9 mouse cellular contexts compared by ENCODE assay signal in the genomic region with DNA sequence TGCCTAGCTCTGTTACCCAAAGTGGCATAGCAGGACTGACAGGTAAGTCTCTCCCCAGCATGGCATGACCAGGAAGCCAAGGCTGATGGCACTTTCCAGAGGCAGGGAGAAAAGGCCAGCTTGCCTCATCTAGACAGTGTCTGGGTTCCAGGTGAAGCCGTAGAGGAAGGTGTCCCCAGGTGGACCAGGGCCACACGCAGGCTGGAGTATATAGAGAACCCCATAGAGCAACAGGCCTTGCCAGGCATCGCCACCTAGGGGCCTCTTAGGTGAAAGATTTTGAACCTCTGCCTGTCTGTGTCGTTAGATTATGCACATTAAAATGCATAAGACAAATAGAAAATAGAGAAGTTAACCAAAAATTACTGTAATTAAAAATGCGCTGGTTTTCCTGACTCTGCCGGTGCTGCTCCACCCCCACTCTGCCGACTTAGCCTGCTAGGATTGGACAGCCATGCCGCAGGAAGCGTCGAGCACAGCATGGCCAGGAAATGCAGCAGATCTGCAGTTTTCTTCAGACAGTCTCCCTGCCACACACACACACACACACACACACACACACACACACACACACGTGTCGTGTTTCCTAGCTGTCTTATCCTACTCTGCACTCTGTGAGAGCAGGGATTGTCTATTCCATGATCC. TPM values are rescaled to one million over a fixed set of nuclear protein-coding genes. Genes with fewer than 3 reads are reported as not detected.
DNase-seq lines count a peak whose midpoint lies in the region; ATAC-seq and TF ChIP-seq lines count a peak whose summit lies in the region.
"Had no signal": no experiment of that assay in that cellular context is flagged by ENCODE, and none has a peak within 500 bp of the region (broad histone marks: within the 10 kb centered on the region; RNA-seq: fewer than 3 reads in every experiment).

No protein-coding gene starts in this region.

- intact Hi-C loops in heart, postnatal 25 days (cut with DNase I), result loop anchor here (5.0 to 10.0 kb wide), 3 partner anchors 88 to 249 kb away; no protein-coding TSS in a partner anchor

- no peaks in the 10 kb centered on the region for H3K9me3 ChIP-seq in heart, embryonic 10.5 days
- H3K9me3 ChIP-seq in neural tube, embryonic 13.5 days, result no peaks in the 10 kb centered on the region
- no peaks in the 10 kb centered on the region for H3K9me3 ChIP-seq in heart, embryonic 14.5 days (ENCODE audit: control insufficient read depth, low read length)
- H3K9me3 ChIP-seq: embryonic facial prominence, embryonic 12.5 days had no signal

- H3K36me3 ChIP-seq in heart, embryonic 10.5 days, result no peaks in the 10 kb centered on the region
- no peaks in the 10 kb centered on the region for H3K36me3 ChIP-seq in neural tube, embryonic 13.5 days
- no peaks in the 10 kb centered on the region for H3K36me3 ChIP-seq in heart, embryonic 14.5 days (ENCODE audit: control insufficient read depth, insufficient read depth, low read length)
- H3K36me3 ChIP-seq: embryonic facial prominence, embryonic 12.5 days had no signal

- no peaks in the 10 kb centered on the region for H3K27me3 ChIP-seq in heart, embryonic 10.5 days (ENCODE audit: insufficient read depth, poor library complexity, severe bottlenecking)
- H3K27me3 ChIP-seq in neural tube, embryonic 13.5 days, result no peaks in the 10 kb centered on the region
- no peaks in the 10 kb centered on the region for H3K27me3 ChIP-seq in heart, embryonic 14.5 days (ENCODE audit: control insufficient read depth, insufficient read depth, low read length)
- H3K27me3 ChIP-seq: embryonic facial prominence, embryonic 12.5 days had no signal

- peaks cover 75% of the 10 kb centered on the region for H3K4me1 ChIP-seq in heart, embryonic 10.5 days
- peaks cover 57% of the 10 kb centered on the region for H3K4me1 ChIP-seq in neural tube, embryonic 13.5 days (replicated peaks)
- peaks cover 31 to 59% of the 10 kb centered on the region in 2 experiments for H3K4me1 ChIP-seq in heart, embryonic 14.5 days (ENCODE audit: control insufficient read depth in 2 of 2, insufficient read depth in 2 of 2, low read length in 2 of 2)
- peaks cover 43% of the 10 kb centered on the region for H3K4me1 ChIP-seq in olfactory bulb, adult 2 months (ENCODE audit: control insufficient read depth, insufficient read depth, low read length)

- 44% methylated on average over 12 of the region's 12 CpGs for whole genome bisulfite sequencing in heart, embryonic 10.5 days
- 62% methylated on average over 12 of the region's 12 CpGs for WGBS in neural tube, embryonic 13.5 days
- 41% methylated on average over 12 of the region's 12 CpGs for WGBS in heart, embryonic 14.5 days
- 12% methylated on average over 12 of the region's 12 CpGs for WGBS in olfactory bulb, adult 2 months

- 0 out of 2 replicates have a peak, but pooled peaks have one; percentile 13 for TF ChIP-seq CTCF in olfactory bulb, adult 2 months (IDR thresholded peaks at IDR 0.05; ENCODE audit: insufficient read depth, low read depth, low read length)

- no peak overlapping the region for H3K4me3 ChIP-seq in heart, embryonic 10.5 days
- H3K4me3 ChIP-seq in neural tube, embryonic 13.5 days, result no peak overlapping the region
- H3K4me3 ChIP-seq in heart, embryonic 14.5 days (ENCODE audit: control insufficient read depth in 1 of 2, insufficient read depth in 1 of 2, low read depth in 1 of 2, low read length in 2 of 2), result no peak overlapping the region
- H3K4me3 ChIP-seq in olfactory bulb, adult 2 months (ENCODE audit: insufficient read depth, low read depth, low read length), result no peak overlapping the region
- H3K4me3 ChIP-seq: embryonic facial prominence, embryonic 12.5 days had no signal

- H3K9ac ChIP-seq in neural tube, embryonic 13.5 days, result no peak overlapping the region
- H3K9ac ChIP-seq in heart, embryonic 14.5 days (ENCODE audit: low read length), result no peak overlapping the region
- H3K9ac ChIP-seq: embryonic facial prominence, embryonic 12.5 days had no signal

- no peak overlapping the region for H3K4me2 ChIP-seq in neural tube, embryonic 13.5 days
- peak overlapping the region; percentile 5; the same call in 1 of the 2 replicates for H3K4me2 ChIP-seq in heart, embryonic 14.5 days (ENCODE audit: low read length)
- H3K4me2 ChIP-seq: embryonic facial prominence, embryonic 12.5 days had no signal

- H3K27ac ChIP-seq in heart, embryonic 10.5 days, result peak overlapping the region; percentile 42; the same call in 1 of the 2 replicates
- 0 out of 2 replicates have a peak overlapping the region, but pooled peaks have one; percentile 4 for H3K27ac ChIP-seq in neural tube, embryonic 13.5 days (replicated peaks)
- no peak overlapping the region for H3K27ac ChIP-seq in heart, embryonic 14.5 days (replicated peaks in 1 of 2; ENCODE audit: control insufficient read depth in 1 of 2, insufficient read depth in 1 of 2, low read depth in 2 of 2, low read length in 2 of 2)
- H3K27ac ChIP-seq in olfactory bulb, adult 2 months (ENCODE audit: insufficient read depth, low read depth, low read length), result no peak overlapping the region
- H3K27ac ChIP-seq: embryonic facial prominence, embryonic 12.5 days had no signal

- TF ChIP-seq POLR2A in olfactory bulb, adult 2 months (IDR thresholded peaks at IDR 0.05; ENCODE audit: insufficient read depth, low read depth, low read length), result no peak

- no peak for DNase-seq in heart, embryonic 10.5 days (ENCODE audit: low spot score)
- no peak for DNase-seq in heart, postnatal 25 days (ENCODE audit: low spot score)
- DNase-seq in neural tube, embryonic 10.5 days (ENCODE audit: extremely low spot score, low spot score), result no peak
- DNase-seq in urinary bladder, postnatal 25 days (ENCODE audit: low spot score), result no peak
- no peak for DNase-seq in ovary, adult 18-20 months (ENCODE audit: low spot score)

- no peak for ATAC-seq in neural tube, embryonic 13.5 days (ENCODE audit: low read depth)
- ATAC-seq in heart, embryonic 14.5 days (ENCODE audit: insufficient number of reproducible peaks, insufficient read depth, low FRiP score, low read depth), result no peak

RNA-seq across cellular contexts. Expression of a gene that starts 34.2 kb away (rescaled TPM):
- polyA plus RNA-seq in heart, embryonic 10.5 days (2016; fragmentation: Nextera tagmentation; extraction: Ambion mirVana), result 9.3 and 11.3 TPM in 2 replicates
- total RNA-seq in heart, postnatal 25 days (2021), result 10 to 100 TPM; 26.0 to 27.4 TPM
- 160 and 173 TPM in 2 replicates for polyA plus RNA-seq in neural tube, embryonic 13.5 days (2015; fragmentation: Nextera tagmentation; extraction: Ambion mirVana)
- 12.0 and 17.4 TPM in 2 replicates for polyA plus RNA-seq in heart, embryonic 14.5 days (2014; fragmentation: Nextera tagmentation; extraction: Ambion mirVana)
- 636 TPM in 1 of 2 replicates, not detected in the other for polyA plus RNA-seq in olfactory bulb, adult 2 months (2012; ENCODE audit: insufficient read depth, insufficient read length, low replicate concordance, missing spikeins)

Comparison
In these comparisons a context has a peak if more than half of its experiments do, and no peak if none do; other contexts are left out.
1. H3K27ac ChIP-seq: peak in heart, embryonic 10.5 days (single experiment) and neural tube, embryonic 13.5 days (single experiment); none in heart, embryonic 14.5 days (0 of 2) and olfactory bulb, adult 2 months (single experiment).